Mouse (Mus musculus) cerebellum, adult (tissue): ENCODE measurements at regions not wholly inside any gene's neighbourhood (a gene's known extent, or its start where the extent isn't known, plus 50 kb on each side); places are given as distances from the start of the nearest gene placed in this dataset.

Experiments
- ATAC-seq: cut with Nextera tagmentation; 2 replicates; pipeline ENCODE4 v1.9.2; 2017; ENCODE audit warnings: mild to moderate bottlenecking, moderate library complexity, mixed read lengths; ENCODE audit not compliant: insufficient number of reproducible peaks, low FRiP score, low TSS enrichment

- ATAC-seq: no peak
Measured at GRCm38 (mm10) chr12:65559036-65559435, 333.7 kb downstream of the Wdr20rt start.

DNA sequence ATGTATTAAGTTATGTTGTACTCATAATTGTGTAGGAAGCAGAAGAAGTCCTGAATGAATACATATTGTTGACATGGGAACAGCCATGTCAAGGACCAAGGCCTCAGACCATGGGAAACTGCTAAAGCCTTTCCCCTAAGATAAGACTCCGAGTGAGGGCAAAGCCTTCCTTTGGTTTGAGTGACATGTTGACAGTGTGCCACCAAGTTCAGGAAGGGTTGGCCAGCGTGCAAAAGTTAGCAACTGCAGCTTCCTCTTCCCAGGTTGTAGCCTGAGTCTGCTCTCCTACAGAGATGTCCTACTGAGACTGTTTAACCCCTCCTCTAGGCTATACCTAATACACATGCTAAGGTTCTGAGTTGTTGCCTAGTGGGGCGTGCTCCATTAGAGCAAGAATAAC is 334.5 kb downstream of the Wdr20rt start:
- ATAC-seq: no peak

GRCm38 (mm10) chr12:65571633-65572032 is 346.3 kb downstream of the Wdr20rt start:
- no peak for ATAC-seq

DNA sequence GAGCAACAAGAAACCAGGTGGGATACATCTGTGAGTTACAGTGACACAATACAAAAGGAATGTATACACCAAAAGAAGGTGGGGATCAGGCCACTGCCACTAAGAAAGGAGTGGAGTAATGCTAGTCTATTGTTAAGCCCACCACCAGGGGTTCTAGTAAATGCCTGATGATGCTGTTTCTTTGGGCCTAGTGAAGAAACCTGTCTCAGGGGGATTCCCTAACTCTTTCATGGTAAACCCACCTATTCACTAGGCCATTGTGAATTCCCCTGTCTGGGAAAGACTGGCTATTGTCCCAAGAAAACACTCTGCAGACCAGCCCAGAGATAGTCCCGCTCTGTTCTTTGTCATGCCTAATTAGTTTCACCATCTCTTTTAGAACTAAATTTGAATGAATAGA is 368.2 kb downstream of the Wdr20rt start:
- no peak for ATAC-seq

- no peak for ATAC-seq
Measured at GRCm38 (mm10) chr12:65594075-65594474, 368.8 kb downstream of the Wdr20rt start.

- ATAC-seq: no peak
Measured at GRCm38 (mm10) chr12:65644232-65644631, 418.9 kb downstream of the Wdr20rt start.

GRCm38 (mm10) chr12:65656772-65657171 is 431.5 kb downstream of the Wdr20rt start:
- ATAC-seq: no peak

DNA sequence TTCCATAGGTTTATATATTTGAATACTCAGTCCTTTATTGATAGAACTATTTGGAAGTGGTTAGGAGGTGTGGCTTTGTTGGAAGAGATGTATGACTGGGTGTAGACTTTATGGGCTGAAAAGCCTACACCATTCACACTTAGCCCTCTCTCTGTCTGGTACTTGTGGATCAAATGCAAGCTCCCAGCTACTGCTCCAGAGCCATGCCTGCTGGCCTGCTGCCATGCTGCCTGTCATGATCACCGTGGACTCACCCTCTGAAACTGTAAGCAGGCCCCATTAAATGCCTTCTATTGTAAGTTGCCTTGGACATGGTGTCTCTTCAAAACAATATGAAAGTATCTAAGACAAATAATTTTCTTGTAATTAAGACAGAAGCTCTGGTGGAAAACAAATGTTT is 446.4 kb downstream of the Wdr20rt start:
- ATAC-seq: no peak

- ATAC-seq: no peak
Measured at GRCm38 (mm10) chr12:65673193-65673592, 447.9 kb downstream of the Wdr20rt start.

GRCm38 (mm10) chr12:65674916-65675660 is 449.8 kb downstream of the Wdr20rt start:
- no peak for ATAC-seq

DNA sequence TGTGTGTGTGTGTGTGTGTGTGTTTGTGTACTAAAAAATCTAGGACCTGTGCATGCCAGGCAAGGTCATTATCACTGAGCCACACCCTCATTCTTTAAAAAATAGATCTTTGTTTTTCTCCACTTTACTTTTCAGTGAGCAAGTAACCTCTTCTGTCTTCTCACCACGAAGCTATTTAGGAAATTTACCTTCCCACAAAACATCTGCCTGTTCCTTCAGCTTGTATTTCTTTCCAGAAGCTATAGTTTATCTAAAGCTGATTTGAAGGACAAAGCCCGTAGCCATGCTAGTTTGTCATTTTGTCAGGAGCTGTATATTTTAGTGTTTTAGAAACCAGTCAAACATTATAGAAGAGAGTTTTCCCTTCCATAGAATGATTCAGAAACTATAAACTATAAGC is 455.0 kb downstream of the Wdr20rt start:
- no peak for ATAC-seq

- ATAC-seq: no peak
Measured at GRCm38 (mm10) chr12:65681826-65682225, 456.5 kb downstream of the Wdr20rt start.

GRCm38 (mm10) chr12:65704985-65705384 is 479.7 kb downstream of the Wdr20rt start:
- ATAC-seq: no peak

- no peak for ATAC-seq
Measured at GRCm38 (mm10) chr12:65712304-65712703, 487.0 kb downstream of the Wdr20rt start.
